Mouse (Mus musculus): ENCODE results near the gene Prkce.

DNA sequence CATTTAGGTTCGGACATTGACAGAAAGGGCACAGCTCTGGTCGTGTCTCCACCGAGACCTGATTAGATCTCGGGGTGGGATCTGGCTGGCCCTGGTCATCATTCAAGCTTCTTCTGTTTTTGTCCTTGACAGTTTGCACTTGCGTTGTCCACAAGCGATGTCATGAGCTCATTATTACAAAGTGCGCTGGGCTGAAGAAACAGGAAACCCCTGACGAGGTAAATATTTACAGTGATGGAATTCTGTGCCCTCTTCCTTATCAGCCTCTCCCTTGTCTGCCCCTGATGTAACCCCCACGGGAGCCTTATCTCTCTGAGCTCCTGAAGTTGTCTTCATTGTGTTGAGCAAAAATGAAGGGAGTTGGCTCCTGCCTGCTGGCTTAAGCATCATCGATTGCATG is 309.1 kb downstream of the Prkce start:
- TF ChIP-seq POLR2A (IDR thresholded peaks at IDR 0.05; ENCODE audit: low read depth, low read length) (no peak), CTCF (IDR thresholded peaks at IDR 0.05; ENCODE audit: extremely low read depth, insufficient read length, insufficient replicate concordance, low read depth, low read length) (no peak)

Data from small intestine, adult 2 months (tissue).